Mouse (Mus musculus): ENCODE data around the gene Rab11fip5. TPM values are rescaled to one million over a fixed set of nuclear protein-coding genes. Genes with fewer than 3 reads are reported as not detected.

The Rab11fip5 gene
- polyA plus RNA-seq, 1 experiment from 2014 or later: 3.4 TPM

DNA sequence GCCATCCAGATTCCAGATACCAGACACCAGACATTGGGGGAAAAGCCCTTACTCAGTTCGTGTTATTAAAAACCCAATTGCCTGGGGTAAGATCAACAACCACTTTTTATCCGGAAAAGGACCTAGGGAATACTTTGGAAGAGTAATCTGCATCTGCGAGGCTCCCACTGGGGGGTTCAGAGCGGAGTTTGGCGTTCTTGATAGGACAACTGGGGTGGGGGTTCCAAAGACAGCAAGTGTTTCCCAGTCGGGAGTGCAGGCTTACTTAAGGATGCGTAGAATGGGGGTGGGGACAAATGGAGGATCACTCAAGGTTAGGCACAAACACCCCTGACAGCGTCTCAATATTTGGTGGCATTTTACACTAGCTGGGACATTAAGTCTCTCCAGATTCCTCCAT is 42.7 kb downstream of the Rab11fip5 start:
- Histone ChIP-seq H3K36me3 (ENCODE audit: control insufficient read depth, insufficient read depth, low read length) (no peaks in the 10 kb centered on the region), H3K9ac (ENCODE audit: low read length) (no peak overlapping the region), H3K4me2 (ENCODE audit: low read depth, severe bottlenecking) (peak overlapping the region; percentile 99), H3K9me3 (ENCODE audit: control insufficient read depth, low read length) (no peaks in the 10 kb centered on the region), H3K4me3 (ENCODE audit: low read depth, low read length) (no peak overlapping the region; the same call in 1 of the 2 replicates), H3K27ac (replicated peaks; ENCODE audit: low read depth, low read length) (no peak overlapping the region), H3K4me1 (ENCODE audit: control insufficient read depth, insufficient read depth, low read length) (no peaks in the 10 kb centered on the region), H3K27me3 (ENCODE audit: control insufficient read depth, insufficient read depth, low read length) (peaks cover 7% of the 10 kb centered on the region)
- no peak for ATAC-seq (ENCODE audit: insufficient number of reproducible peaks, low FRiP score, low TSS enrichment, low read depth)
- DNase-seq (ENCODE audit: low spot score): no peak
- 12% methylated on average over 8 of the region's 8 CpGs for WGBS

DNA sequence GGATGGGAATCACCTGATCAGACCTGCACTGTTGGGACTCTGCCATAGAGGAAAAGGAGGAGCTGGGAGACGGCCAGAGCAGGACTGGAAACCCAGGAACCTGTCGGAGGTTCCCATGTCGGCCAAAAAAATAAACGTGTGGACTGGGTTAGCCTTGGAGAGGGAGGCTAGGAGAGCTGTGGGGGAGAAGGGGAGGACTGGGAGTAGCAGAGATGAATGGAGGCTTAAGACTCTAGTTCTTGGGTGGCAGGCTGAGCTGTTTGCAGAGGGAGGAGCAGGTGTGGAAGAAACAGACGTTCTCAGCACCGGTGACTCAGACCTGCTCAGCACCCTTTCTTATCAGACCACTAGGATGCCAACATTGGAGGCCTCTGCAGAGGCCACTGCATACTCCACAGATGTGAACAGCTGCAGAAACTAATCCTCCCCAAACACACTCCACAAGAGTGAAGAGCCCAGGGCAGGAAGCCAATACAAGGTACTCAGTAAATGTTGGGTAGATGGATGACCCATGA is 43.2 kb downstream of the Rab11fip5 start:
- H3K36me3 ChIP-seq (ENCODE audit: control insufficient read depth, insufficient read depth, low read length): no peaks in the 10 kb centered on the region
- H3K27ac ChIP-seq (replicated peaks; ENCODE audit: low read depth, low read length): no peak overlapping the region
- H3K4me2 ChIP-seq (ENCODE audit: low read depth, severe bottlenecking): no peak overlapping the region
- no peaks in the 10 kb centered on the region for H3K9me3 ChIP-seq (ENCODE audit: control insufficient read depth, low read length)
- H3K9ac ChIP-seq (ENCODE audit: low read length): no peak overlapping the region
- DNase-seq (ENCODE audit: low spot score): no peak
- peaks cover 7% of the 10 kb centered on the region for H3K27me3 ChIP-seq (ENCODE audit: control insufficient read depth, insufficient read depth, low read length)
- H3K4me3 ChIP-seq (ENCODE audit: low read depth, low read length): no peak overlapping the region
- no peak for ATAC-seq (ENCODE audit: insufficient number of reproducible peaks, low FRiP score, low TSS enrichment, low read depth)
- 46% methylated on average over 6 of the region's 6 CpGs for WGBS
- H3K4me1 ChIP-seq (ENCODE audit: control insufficient read depth, insufficient read depth, low read length): no peaks in the 10 kb centered on the region

DNA sequence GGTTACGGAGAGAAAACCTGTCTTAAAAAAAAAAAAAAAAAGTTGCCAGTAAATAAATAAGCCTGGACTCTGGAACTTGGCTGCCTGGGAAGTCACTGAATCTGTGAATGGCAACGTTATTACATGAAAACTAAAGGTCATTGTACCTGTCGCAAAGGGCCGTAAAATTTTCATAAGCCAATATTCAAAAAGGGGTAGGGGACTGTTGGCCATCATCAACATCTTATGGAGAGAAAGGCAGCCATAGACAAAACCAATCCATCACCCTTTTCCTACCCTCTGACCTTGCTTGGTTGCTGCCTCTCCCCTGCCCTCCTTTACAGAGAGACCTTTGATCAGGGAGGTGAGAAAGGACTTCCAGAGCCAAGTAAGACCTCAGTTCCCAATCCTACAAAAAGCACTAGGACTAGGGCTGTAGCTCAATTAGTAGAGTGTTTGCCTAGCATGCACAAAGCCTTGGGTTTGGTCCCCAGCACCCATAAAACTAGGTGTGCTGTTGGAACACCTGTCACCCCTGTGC is 44.7 kb downstream of the Rab11fip5 start:
- Histone ChIP-seq H3K4me3 (ENCODE audit: low read depth, low read length) (no peak overlapping the region), H3K4me2 (ENCODE audit: low read depth, severe bottlenecking) (no peak overlapping the region), H3K9me3 (ENCODE audit: control insufficient read depth, low read length) (no peaks in the 10 kb centered on the region), H3K4me1 (ENCODE audit: control insufficient read depth, insufficient read depth, low read length) (no peaks in the 10 kb centered on the region), H3K27me3 (ENCODE audit: control insufficient read depth, insufficient read depth, low read length) (peaks cover 7% of the 10 kb centered on the region), H3K9ac (ENCODE audit: low read length) (no peak overlapping the region), H3K36me3 (ENCODE audit: control insufficient read depth, insufficient read depth, low read length) (no peaks in the 10 kb centered on the region), H3K27ac (replicated peaks; ENCODE audit: low read depth, low read length) (no peak overlapping the region)
- DNase-seq (ENCODE audit: low spot score) (no peak), ATAC-seq (ENCODE audit: insufficient number of reproducible peaks, low FRiP score, low TSS enrichment, low read depth) (no peak)
- WGBS: 95% methylated on average over 4 of the region's 4 CpGs

DNA sequence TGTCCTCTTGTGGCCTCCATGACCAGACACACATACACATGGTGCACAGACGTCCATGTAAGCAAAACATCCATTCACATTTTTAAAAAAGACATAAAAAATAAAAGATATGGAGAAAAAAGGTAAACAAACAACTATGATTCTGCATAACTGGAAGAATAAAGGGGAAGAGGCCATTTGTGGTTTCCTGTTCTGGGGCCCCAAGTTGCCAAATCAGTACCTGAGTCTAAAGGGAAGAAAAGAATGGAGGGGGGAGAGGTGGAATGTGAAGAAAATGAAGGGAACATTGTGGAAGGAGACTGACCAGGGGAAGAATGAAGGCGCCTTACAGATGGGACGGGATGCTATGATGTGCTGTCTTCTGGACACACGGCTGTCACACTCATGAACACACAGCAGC is 47.9 kb downstream of the Rab11fip5 start:
- H3K27me3 ChIP-seq (ENCODE audit: control insufficient read depth, insufficient read depth, low read length): peaks cover 4% of the 10 kb centered on the region
- H3K9ac ChIP-seq (ENCODE audit: low read length): no peak overlapping the region
- H3K36me3 ChIP-seq (ENCODE audit: control insufficient read depth, insufficient read depth, low read length): no peaks in the 10 kb centered on the region
- no peak overlapping the region for H3K4me3 ChIP-seq (ENCODE audit: low read depth, low read length)
- no peaks in the 10 kb centered on the region for H3K4me1 ChIP-seq (ENCODE audit: control insufficient read depth, insufficient read depth, low read length)
- H3K4me2 ChIP-seq (ENCODE audit: low read depth, severe bottlenecking): no peak overlapping the region
- WGBS: 79% methylated on average over 4 of the region's 4 CpGs
- H3K9me3 ChIP-seq (ENCODE audit: control insufficient read depth, low read length): no peaks in the 10 kb centered on the region
- ATAC-seq (ENCODE audit: insufficient number of reproducible peaks, low FRiP score, low TSS enrichment, low read depth): no peak
- H3K27ac ChIP-seq (replicated peaks; ENCODE audit: low read depth, low read length): no peak overlapping the region
- DNase-seq (ENCODE audit: low spot score): no peak

DNA sequence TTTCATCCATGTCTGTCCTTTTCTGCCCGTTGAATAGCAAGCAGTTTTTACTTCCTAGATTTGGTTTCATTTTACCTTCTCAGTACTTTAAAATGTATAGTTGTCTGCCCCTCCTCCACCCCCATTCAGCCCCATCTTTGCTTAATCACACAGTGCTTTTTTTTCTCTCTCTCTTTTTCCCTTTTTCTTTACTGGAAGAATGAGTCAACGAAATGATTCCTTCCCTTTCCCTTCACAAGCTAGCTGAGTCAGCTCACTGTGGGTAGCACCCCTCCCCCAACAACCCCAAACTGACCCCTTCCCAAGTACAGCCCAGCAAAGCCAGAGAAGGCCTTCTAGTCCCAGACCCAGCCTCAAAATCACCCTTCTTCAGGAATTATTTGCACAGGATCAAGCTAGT is 49.3 kb downstream of the Rab11fip5 start:
- 59% methylated on average over 2 of the region's 2 CpGs for WGBS
- no peaks in the 10 kb centered on the region for H3K27me3 ChIP-seq (ENCODE audit: control insufficient read depth, insufficient read depth, low read length)
- no peaks in the 10 kb centered on the region for H3K9me3 ChIP-seq (ENCODE audit: control insufficient read depth, low read length)
- DNase-seq (ENCODE audit: low spot score) (no peak), ATAC-seq (ENCODE audit: insufficient number of reproducible peaks, low FRiP score, low TSS enrichment, low read depth) (no peak)
- H3K4me2 ChIP-seq (ENCODE audit: low read depth, severe bottlenecking): no peak overlapping the region
- no peak overlapping the region for H3K4me3 ChIP-seq (ENCODE audit: low read depth, low read length)
- no peak overlapping the region for H3K27ac ChIP-seq (replicated peaks; ENCODE audit: low read depth, low read length)
- no peaks in the 10 kb centered on the region for H3K4me1 ChIP-seq (ENCODE audit: control insufficient read depth, insufficient read depth, low read length)
- H3K36me3 ChIP-seq (ENCODE audit: control insufficient read depth, insufficient read depth, low read length): no peaks in the 10 kb centered on the region
- no peak overlapping the region for H3K9ac ChIP-seq (ENCODE audit: low read length)

DNA sequence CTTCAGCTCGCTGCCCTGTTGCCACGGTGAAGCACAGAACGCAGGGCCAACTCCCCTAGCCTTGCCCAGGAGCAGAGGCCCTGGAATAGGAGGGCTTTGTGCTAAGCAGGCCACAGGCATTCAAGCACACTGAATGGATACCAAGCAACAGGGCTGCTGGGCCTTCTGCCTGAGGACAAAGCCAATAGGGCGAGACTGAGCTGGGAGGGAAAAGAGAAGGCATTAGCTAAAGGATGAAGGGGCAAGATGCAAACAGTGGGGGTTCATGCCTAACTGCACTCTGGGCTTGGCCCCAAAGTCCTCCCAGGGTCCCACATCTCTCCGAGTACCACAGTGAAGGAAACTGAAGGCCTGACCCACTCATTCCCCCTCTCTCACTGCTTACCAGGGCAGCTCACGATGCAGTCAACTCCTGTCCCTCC is 54.0 kb downstream of the Rab11fip5 start:
- no peaks in the 10 kb centered on the region for H3K27me3 ChIP-seq (ENCODE audit: control insufficient read depth, insufficient read depth, low read length)
- no peaks in the 10 kb centered on the region for H3K9me3 ChIP-seq (ENCODE audit: control insufficient read depth, low read length)
- no peak overlapping the region for H3K27ac ChIP-seq (replicated peaks; ENCODE audit: low read depth, low read length)
- H3K9ac ChIP-seq (ENCODE audit: low read length): no peak overlapping the region
- H3K4me2 ChIP-seq (ENCODE audit: low read depth, severe bottlenecking): no peak overlapping the region
- DNase-seq (ENCODE audit: low spot score) (no peak), ATAC-seq (ENCODE audit: insufficient number of reproducible peaks, low FRiP score, low TSS enrichment, low read depth) (no peak)
- WGBS: 80% methylated on average over 6 of the region's 6 CpGs
- H3K4me1 ChIP-seq (ENCODE audit: control insufficient read depth, insufficient read depth, low read length): no peaks in the 10 kb centered on the region
- H3K4me3 ChIP-seq (ENCODE audit: low read depth, low read length): no peak overlapping the region
- H3K36me3 ChIP-seq (ENCODE audit: control insufficient read depth, insufficient read depth, low read length): no peaks in the 10 kb centered on the region

DNA sequence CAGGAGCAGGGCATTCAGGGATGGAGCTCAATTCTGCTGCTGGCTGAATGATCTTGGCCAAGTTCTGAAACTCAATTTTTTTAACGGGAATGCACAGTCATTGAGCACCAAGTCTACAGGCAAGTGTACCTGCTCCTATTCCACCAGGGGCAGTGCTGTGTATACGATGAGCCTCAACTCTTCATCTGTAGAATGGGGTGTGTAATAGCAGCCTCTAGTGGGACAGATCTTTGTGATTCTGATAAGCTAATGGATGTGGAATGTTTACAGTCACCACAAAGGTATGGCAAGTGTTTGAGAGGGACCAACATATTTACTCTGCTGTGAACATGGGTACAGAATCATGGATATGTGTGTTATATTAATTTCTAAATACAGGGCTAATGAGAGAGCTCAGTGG is 58.2 kb downstream of the Rab11fip5 start:
- DNase-seq (ENCODE audit: low spot score): no peak
- H3K27me3 ChIP-seq (ENCODE audit: control insufficient read depth, insufficient read depth, low read length): no peaks in the 10 kb centered on the region
- no peaks in the 10 kb centered on the region for H3K36me3 ChIP-seq (ENCODE audit: control insufficient read depth, insufficient read depth, low read length)
- H3K9ac ChIP-seq (ENCODE audit: low read length): no peak overlapping the region
- WGBS: 93% methylated on average over 2 of the region's 2 CpGs
- no peak overlapping the region for H3K27ac ChIP-seq (replicated peaks; ENCODE audit: low read depth, low read length)
- H3K4me1 ChIP-seq (ENCODE audit: control insufficient read depth, insufficient read depth, low read length): no peaks in the 10 kb centered on the region
- no peak for ATAC-seq (ENCODE audit: insufficient number of reproducible peaks, low FRiP score, low TSS enrichment, low read depth)
- H3K4me2 ChIP-seq (ENCODE audit: low read depth, severe bottlenecking): no peak overlapping the region
- H3K4me3 ChIP-seq (ENCODE audit: low read depth, low read length): no peak overlapping the region
- no peaks in the 10 kb centered on the region for H3K9me3 ChIP-seq (ENCODE audit: control insufficient read depth, low read length)

DNA sequence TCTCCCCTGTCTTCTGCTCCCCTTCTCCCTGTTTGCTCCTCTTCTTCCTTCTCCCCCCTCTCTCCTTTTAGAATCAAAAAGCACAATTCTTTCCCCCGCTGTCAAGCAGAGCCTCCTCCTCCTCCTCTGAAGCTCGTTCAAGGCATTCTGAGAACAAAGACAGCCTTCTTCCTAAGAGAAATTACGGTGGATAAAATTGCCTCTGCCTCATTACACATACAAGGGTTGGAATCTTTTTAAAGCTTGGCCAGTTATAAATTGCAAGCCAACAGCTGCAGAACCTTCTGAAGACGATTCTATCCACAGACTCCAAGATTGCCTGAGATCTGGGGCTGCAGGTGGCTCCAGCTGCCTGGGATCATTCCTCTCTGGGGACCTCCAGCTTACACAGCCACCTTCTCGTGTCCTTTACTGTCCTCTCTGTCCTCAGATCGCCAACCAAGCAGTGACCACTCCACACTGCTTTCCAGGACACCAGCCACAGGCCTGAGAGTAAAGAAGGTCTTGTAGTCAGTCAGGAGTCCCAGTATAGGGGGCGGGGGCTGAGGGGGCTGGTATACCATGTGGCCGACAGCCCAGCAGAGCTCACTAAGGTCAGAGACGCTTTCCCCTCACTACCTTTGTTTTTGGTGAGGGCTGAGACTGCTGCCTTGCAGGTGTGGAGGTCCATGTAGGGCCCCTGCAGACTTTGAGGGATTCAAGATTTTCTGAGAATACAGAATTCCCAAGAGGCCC is 60.2 kb downstream of the Rab11fip5 start:
- WGBS: 65% methylated on average over 9 of the region's 9 CpGs
- Histone ChIP-seq H3K9me3 (ENCODE audit: control insufficient read depth, low read length) (no peaks in the 10 kb centered on the region), H3K4me2 (ENCODE audit: low read depth, severe bottlenecking) (no peak overlapping the region), H3K27me3 (ENCODE audit: control insufficient read depth, insufficient read depth, low read length) (no peaks in the 10 kb centered on the region), H3K4me3 (ENCODE audit: low read depth, low read length) (no peak overlapping the region), H3K27ac (replicated peaks; ENCODE audit: low read depth, low read length) (no peak overlapping the region), H3K36me3 (ENCODE audit: control insufficient read depth, insufficient read depth, low read length) (no peaks in the 10 kb centered on the region), H3K9ac (ENCODE audit: low read length) (no peak overlapping the region), H3K4me1 (ENCODE audit: control insufficient read depth, insufficient read depth, low read length) (no peaks in the 10 kb centered on the region)
- ATAC-seq (ENCODE audit: insufficient number of reproducible peaks, low FRiP score, low TSS enrichment, low read depth) (peak; percentile 21; the same call in 1 of the 2 replicates), DNase-seq (ENCODE audit: low spot score) (no peak)

Data from limb, embryonic 11.5 days (tissue).